Mouse (Mus musculus) bone marrow, adult 2 months (tissue): ENCODE measurements around the gene Zranb1.

Source experiments
- CTCF ChIP-seq: fragments of 200-500 bp; IDR thresholded peaks from 2 replicates; pipeline ENCODE4 v1.5.1; 2011; ENCODE audit warnings: low read length, control low read depth; ENCODE audit not compliant: control insufficient read depth, insufficient read depth
- POLR2A ChIP-seq: fragments of 200-500 bp; IDR thresholded peaks from 2 replicates; pipeline ENCODE4 v1.6.1; 2011; ENCODE audit warnings: low read depth, mild to moderate bottlenecking, control low read depth, low read length, borderline replicate concordance; ENCODE audit not compliant: control insufficient read depth

DNA sequence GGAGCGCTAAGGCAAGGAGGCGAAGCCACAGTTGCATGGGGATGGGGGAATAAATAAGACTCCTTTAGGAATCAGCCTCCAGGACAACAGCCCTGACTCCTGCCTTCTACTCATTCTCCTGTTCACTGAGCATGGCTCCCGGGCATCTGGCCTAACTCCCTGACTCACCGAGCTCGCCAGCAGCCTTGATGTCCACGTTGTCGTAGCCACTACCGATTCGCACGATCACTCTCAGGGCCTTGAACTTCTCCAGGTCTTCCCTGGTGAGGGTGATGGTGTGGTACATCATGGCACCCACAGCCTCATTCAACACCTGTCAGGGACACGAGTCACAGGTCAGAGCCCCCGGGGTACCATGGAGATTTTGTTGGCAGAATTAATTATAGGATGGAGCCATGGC lies 67.7 kb downstream of the Zranb1 start:
- TF ChIP-seq CTCF, result no peak
- no peak for TF ChIP-seq POLR2A
